Mouse (Mus musculus): ENCODE data around the gene Cpsf3.
A peak's percentile ranks its signal among the peaks of the same experiment; 100 is the strongest.

The Cpsf3 gene

DNA sequence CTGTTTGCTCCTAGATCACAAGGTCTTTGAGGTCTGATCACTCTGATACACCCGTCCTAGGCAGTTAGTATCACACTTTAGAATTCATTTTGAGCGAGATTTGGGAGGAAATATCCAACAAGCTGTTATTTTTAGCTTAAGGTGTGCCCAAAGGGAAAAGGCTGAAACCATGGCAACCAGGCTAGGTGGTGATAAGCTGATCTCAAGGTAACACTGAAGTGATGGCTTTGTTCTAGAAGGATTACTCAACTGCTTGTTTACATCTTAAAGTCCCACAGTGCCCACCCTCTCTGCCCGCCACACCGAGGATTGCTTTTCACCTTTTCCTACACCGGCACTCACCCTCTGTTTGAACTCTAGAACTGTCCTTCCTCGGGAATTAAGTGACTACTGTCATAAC, 4.5 kb downstream of the Cpsf3 start:
- DNase-seq = no peak

DNA sequence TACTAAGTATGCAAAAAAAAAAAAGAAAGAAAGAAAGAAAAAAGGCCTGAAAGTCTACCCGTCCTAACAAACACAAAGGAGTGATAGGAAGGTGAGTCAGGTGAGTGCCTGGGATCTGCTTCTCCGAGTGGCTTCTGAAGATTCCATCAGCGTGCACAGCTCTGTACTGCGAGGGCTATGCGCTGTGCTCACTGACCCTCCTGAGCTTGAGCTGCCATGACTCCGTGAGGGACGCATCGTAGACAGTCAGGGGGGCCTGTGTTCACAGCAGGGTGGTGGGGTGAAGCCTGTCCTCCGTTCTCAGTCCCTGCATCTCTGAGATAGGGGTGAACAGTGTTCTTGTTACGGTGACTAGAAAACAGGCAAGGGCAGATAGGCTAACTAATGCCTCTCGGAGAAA, 13.7 kb downstream of the Cpsf3 start:
- DNase-seq = no peak

DNA sequence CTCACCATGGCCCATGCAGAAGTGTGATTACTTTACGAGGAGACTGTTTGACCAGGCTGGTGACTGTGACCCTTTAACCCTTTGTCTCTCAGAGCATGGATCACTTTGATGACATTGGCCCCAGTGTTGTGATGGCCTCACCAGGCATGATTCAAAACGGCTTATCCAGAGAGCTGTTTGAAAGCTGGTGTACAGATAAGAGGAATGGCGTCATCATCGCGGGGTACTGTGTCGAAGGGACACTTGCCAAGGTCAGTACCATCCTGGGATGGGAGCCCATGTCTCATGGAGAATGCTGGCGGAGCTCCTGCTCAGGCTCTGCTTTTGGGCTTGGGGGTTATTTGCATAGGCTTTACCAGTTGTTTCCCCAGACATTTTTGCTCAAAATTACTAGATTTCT, 16.1 kb downstream of the Cpsf3 start:
- peak in 1 of 2 experiments; percentile 25 for DNase-seq

DNA sequence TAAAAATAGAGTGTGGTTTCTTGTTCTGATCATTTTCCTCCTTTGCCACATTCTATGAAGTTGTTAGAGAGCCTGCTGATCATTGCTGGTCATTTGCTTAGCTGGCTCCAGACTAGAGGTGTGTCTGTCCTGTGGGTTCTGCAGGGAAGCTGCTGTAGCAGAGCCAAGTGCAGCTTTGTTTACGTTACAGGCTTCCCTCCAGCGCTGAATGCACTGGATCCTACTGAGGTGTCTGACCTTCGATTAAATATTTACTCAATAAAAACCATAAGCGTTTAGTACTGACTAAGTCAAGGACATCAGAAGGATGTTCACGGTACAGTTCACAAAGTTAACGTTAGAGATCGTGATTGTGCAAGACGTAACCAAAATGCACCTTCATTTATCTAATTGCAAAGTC, 16.7 kb downstream of the Cpsf3 start:
- DNase-seq = peak; percentile 41 to 73

DNA sequence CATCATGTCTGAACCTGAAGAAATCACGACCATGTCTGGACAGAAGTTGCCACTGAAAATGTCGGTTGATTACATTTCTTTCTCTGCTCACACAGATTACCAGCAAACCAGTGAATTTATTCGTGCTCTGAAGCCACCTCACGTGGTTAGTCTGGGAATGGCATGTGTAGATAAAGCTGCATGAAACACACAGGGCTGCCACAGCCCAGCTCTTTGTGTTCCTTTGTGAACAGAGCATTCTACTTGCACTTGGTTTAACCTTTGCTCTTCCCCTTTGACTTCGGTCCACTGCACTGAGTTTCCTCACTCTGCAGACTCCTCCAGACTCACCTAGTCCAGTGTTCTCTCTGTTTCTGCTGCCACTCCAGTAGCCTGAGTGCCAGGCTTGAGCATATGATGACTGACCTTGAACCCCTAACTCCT, 17.2 kb downstream of the Cpsf3 start:
- peak; percentile 62 to 90 for DNase-seq

DNA sequence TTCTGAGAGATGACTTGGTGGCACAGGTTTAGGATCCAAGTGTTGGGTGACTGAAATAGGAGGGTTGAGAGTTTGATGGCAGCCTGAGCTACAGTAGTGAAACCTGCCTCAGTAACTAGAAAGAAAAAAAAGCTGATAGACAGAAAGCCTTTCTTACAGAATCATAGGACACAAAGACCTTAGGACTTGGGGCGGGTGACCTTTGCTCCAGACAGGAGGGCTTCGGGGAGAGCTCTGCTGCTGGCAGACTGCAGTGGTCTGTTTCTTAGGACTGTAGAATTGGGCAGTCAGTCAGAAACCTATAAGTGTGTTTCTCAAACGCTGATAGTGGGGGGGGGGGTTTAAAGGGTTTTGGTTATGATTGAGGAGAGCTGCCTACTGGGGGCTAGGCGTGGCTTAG, 20.6 kb downstream of the Cpsf3 start:
- peak; percentile 62 to 67 for DNase-seq

DNA sequence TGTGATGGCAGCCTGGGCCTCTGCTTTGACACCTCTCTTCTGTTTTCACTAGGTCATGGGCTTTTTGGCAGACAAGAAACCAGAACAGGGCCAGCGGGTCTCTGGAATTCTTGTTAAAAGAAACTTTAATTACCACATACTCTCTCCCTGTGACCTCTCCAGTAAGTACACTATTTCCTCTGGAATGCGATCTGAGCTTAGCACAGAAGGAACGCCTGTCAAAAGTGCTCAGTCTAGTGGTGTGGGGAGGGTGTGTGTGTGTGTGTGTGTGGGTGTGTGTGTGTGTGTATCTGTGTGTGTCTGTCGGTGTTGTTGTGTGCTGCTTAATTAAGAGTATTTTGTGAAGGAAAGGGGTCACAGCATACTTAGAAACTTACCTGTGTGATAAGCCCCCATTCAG, 21.5 kb downstream of the Cpsf3 start:
- DNase-seq = no peak

DNA sequence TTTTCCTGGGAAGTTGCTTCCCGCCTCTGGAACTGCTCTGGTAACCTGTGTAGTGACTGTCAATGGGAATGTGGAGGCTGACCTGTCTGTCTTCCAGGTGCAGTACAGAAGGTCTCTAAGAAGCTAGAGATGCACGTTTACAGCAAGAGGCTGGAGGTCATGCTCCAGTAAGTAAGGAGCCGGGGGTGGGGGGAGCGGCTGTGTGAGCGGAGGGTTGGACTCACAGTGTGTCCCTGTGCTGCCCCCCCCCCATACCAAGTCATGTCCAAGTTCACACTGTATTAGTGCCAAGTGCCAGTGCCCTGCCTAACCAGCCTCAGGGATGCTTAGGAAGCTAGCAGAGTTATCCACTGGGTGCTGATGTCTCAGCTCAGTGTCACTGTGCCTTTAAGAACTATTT, 27.0 kb downstream of the Cpsf3 start:
- peak; percentile 39 to 50 for DNase-seq

DNA sequence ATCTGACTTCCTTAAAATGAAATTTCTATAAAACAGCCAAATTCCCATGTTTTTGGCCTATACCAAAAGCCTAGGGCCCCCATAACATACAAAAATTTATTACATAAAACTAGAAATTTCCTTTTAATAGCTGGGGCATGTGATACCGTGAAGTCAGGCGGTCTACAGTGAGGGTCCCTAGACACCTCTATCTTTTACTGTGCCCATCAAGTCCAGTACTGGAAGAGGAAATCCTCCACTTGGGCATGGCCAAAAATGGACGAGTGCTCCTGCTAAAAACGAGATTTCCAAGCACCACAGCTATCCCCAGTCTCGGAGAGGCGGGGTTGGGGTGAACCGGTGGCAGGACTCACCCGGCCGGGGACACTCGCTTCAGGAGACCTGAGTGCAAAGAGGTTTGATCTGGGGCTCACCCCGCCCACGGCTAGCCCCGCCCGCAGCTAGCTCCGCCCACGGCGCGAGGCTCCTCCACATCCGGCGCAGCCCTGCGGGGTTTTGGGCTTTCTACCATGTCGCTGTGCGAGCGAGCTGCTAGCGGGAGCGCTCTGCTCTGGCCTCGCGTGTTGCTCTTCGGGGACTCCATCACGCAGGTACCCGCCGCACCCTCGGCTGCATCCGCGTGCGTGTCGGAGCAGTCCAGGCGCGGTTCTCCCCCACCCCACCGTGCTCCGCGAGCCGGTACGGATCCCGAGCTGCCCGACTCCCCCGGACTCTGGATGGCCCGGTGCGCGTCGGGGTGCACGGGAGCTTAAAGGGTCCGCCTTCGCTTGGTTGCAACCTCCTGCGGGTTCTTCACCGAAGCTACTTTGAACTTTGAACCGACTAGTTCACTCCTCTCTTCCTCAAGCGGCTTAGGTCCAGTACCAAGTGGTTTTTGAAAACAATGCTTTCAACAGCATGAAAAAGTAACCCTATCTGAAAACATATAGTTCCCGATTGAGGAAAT, 31.0 kb downstream of the Cpsf3 start, which contains the start of gene Iah1:
Gene Iah1, plus strand, starts transcription at position 467 of the 946 bp plus-strand sequence.
- DNase-seq = peak; percentile 90 to 95

DNA sequence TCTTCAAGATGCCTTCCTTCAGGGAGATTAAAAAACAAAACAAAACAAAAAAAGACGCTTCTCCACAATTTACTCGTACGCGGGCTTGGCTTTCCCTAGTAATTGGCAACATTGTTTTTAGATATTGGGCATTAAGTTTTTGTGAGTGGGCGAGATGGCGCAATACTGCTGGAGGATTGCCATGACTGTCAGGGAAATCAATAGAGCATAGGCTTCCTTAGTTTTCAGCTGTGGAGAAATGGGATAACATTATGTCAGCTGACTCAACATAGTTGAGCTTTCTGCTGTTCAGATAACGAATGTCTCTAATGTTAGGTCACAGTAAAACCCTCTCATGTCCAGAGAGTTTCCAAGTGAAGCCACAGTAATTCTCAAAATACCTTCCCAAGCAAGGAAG, 31.7 kb downstream of the Cpsf3 start:
- DNase-seq = peak; percentile 41 to 43

DNA sequence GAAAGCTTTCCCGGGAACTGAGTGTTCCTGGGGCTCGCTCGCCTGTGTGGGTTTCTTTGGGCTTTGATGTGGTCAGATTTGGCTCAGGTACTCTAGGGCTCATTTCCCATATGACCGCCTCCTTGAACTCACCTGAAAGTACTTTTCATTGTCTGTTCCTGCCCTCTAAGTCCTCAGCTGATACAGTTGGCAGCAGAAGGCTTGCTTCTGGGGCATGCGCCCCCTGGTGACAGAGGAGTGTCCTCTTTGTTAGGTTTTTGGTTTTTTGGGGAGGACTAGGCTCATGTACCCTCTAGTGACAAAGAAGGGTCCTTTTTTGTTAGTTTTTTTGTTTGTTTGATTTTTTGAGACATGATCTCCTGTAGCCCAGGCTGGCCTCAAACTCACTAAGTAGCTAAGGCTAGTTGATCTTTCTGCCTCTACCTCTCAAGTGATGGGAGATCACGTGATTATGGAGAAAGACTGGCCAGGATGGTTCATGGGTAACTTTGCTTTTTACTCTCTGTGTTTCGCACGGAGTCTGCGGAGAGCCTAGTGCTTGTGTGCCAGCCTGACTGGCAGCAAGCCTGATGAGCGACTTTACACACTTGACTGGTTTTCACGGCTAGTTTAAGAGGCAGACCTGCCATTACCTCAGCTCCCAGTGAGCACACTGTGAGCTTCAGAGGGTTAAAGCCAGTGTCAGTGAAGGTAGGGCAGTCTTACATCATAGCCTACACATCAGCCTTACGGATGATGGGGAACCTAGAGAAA, 33.1 kb downstream of the Cpsf3 start:
- DNase-seq = peak; percentile 79 to 85

DNA sequence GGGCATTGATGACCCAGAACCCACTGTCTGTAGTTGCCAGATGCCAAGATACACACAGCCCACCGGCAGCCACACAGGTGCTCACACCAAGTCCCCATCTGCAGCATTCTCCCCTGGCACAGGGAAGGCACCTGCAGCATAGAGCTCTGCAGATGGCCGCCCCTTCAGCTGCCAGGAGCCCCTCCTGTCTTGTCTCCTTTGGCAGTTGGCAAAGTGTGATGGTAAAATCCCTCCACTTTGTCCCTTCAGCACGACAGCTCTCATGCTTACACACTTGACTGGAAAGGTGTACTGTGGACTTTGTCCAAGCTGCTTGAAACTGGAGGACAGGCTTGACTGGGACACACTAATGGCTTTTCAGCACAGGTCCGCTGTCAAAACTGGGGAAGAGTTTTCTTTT, 35.1 kb downstream of the Cpsf3 start:
- peak; percentile 49 to 67 for DNase-seq

DNA sequence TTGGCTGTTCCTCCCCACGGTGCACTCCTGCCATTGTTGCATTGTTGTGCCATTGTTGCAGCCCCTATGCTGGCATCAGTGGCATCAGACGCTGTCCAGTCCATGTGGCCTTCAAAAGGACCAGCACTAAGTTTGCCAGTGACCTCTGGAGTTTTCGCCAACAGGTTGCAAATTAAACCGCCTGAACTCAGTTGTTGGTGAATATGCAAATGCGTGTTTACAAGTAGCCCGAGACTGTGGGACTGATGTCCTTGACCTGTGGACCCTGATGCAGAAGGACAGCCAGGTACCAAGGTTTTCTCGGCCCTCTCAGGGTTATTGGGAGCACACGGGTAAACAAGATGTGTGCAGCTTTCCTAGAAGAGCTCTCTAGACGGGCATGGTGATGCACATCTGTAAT, 36.0 kb downstream of the Cpsf3 start:
- peak; percentile 71 to 77 for DNase-seq

DNA sequence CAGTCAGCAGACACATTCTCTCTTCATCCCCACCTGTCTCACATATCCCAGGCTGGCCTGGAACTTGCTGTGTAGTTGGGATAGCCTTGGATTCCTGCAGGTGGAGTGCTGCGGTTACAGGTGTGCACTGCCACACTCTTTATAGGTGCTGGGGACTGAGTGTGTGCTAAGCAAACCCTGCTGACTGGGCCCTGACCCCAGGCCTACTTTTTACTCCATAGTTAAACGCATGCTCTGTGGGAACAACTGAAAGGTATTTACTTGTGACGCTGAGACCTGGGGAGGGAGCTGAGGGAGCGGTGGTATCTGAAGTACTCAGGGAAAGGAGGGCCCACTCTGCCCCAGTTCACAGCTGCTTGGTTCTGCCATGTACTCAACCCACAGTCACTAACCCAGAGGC, 37.1 kb downstream of the Cpsf3 start:
- no peak for DNase-seq

DNA sequence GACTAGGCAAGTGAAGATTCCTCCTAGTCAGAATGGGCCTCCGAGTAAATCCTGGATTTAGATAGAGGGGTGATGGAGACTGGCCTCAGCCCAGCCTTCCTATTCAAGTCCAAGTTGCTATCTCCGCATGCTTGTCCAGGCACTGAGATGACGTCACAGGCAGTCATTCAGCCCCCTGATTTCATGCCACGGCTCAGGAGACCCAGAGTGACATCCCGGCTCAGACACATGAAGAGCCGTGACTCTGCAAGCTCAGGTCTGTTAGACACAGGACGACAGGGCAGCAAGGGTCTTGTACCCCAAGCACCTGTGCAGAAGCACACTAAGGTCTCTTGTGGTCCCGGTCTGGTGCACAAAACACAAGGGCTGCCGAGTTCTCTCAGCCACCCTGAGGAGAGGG, 37.7 kb downstream of the Cpsf3 start:
- no peak for DNase-seq

DNA sequence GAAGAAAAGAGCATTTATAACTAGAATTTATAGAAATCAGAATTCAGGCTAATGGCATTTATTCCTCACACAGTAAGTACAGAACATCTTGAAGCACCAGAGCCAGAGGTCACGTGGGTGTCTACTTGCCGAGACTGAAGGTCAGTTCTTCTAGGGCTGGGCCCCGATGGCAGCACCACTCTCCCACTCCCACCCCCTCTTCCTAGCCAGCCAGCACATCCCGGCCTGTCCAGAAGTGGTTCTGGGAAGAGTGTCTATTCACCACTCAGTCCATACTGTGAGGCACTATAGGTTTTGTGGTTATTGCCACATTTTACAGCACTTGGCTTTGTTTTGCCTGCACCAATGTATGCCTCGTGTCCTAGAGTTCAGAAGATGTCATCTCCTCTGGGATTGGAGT, 38.9 kb downstream of the Cpsf3 start:
- DNase-seq = peak; percentile 43 to 47

DNA sequence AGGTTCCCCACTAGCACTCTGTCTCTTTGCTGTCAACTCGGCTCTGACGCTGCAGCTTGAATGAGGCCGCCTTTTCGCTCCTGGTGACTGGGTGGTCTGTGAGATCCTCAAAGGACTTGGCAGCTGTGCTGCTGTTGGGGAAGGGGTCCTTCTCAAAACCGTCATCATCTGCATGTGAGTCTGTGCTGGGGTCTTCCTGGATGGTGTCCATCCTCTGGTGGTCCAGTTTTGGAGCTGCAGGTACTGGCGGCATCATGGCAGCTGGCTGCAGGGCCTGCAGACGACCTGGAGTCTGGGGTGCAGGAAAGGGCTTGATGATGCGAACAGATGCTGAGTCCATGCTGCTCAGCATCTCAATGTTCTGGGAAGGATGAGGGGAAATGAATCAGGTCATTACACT, 40.1 kb downstream of the Cpsf3 start:
- DNase-seq = no peak

DNA sequence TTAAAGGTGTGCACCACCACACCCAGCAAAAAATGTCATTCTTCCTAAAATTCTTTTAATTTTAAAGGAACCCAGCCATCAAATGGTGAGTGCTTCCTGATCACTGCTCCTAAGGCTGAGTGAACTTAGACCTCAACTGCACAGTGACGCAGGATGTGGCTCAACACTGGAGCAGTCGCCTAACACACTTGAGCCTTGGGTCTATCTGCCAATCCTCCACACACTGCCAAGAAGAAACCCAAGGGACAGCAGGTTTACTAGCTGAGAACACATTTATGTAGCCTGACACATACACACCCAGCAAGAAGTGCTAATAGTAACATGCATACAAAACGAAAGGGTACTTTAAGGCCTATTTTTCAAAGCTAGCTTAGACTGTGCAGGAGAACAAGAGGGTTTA, 41.1 kb downstream of the Cpsf3 start:
- no peak for DNase-seq

DNA sequence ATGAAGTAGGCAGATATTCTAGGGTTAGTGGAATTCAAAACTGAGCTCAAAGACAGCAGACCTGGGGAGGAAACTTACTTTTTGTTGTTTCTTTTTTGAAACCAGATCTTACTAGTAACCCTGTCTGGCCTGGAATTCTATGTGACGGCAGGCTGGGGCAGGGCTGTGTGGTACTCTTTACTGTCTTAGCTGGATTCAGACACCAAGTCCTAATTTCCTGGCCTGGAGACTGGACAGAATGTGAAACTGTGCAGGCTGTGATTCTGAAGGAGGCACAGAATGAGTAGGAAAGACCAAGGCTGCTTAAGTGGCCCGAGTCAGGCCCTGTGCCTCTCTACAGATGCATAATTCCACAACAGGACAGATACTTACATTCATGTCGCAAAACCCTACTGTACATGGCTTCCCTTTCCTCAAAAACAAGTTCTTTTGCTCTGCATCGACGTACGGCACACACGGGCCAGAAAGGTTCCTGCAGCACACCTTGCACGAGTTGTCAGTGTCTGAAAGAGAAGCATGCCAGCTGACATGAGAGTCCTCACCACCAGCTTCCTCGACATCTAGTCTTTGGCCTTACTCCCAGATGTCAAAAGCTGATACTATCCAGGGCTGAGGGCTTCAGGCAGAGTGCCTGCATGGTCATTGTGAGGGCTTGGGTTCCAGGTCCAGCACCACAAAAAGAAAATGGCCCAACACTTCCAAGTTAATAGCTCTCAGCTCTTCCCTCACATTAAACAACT, 44.6 kb downstream of the Cpsf3 start:
- DNase-seq = no peak

DNA sequence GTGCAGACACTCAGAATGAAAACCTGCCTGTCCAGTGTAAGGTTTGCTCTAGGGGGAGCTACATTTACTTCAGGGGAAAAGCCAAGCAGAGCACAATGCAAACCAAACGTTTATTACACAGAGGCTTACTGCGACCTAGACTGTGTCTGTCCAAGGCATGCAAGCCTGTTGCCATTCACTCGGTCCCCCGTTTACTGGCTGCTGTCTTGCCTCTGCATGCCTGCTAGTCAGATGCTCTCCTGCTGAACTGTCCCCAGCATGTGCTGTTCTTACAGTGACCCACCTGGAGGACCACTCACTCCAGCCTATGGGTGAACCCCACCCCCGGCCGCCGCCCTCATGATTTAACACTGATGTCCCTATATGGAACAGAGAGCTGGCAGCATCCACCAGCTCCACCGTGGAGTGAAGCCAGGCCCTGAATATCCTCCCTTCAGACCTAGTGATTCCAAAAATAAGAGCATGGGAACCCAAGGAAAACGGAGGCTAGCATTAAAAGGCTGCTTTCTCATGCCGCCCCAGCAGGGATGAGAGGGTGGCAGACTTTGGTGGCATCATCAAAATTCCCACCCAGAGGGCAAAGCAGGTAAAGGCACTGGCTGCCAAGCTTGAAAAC, 45.9 kb downstream of the Cpsf3 start:
- no peak for DNase-seq

DNA sequence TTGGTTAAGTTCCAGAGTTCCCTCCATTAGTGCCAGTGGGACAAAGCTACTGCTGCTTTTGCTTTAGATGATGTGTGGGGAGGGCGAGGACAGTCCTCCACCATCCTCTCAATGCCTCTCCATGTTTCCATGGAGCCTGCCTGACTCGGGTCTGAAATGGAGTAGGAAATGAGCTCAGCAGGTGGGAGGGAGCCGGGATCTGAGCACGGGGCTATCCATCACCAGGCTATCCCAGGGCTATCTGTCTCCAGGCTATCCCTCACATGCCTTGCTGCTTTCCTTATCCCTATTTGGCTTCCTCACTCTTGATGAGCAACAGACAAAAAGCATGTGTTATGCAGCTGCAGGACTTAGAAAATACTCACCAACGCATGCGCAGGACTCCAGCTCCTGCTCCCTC, 46.5 kb downstream of the Cpsf3 start:
- DNase-seq = no peak

DNA sequence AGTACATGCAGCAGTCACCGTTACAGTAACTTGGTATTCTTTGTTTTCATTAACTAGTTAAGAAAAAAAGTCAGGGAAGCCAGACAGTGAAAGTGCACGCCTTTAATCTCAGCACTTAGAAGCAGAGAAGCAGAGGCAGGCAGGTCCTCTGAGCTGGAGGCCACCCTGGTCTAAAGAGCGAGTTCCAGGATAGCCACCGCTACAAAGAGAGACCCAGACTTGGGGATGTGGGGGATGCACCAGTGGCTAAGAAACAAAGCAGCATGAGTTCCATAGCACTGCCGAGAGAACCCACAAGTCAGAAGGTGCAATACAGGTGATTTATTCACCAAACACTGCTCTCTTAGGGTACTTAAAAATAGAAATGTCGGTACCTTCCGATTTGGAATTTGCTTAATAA, 47.8 kb downstream of the Cpsf3 start:
- DNase-seq = no peak

DNA sequence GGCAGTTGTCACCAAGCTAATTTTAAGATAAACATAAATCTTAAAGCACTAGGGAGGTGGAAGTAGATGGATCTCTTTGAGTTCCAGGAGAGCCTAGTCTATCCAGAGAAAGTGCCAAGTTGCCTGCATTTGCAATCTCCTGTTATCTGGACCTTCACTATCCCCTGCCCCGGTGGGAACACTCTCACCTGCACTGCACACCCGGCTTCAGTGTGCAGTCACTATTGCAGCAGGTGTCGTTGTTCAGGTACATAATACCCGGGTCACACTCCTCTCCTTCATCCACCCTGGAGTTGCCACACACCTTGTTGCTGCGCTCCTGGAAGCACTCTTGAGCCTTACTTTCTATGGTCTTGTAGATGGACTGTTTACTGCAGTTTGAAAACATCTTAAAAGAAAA, 48.6 kb downstream of the Cpsf3 start:
- no peak for DNase-seq
